Mouse (Mus musculus) limb, embryonic 10.5 days (tissue): ENCODE results near the gene Fam184b. TPM values are rescaled to one million over a fixed set of nuclear protein-coding genes. Genes with fewer than 3 reads are reported as not detected.
"Not testable (repeated sequence)": the region's sequence is repeated elsewhere in the genome, so short reads cannot be mapped to it uniquely, and the experiment has no call there.

Experiments used
- DNase-seq: peaks from one replicate; pipeline ENCODE4 v3.0.0-alpha.2; 2017; ENCODE audit warnings: low spot score
- H3K27ac ChIP-seq: fragments of 300-500 bp; sonication (generic); 2 replicates; pipeline ENCODE4 v1.5.1; 2016; ENCODE audit warnings: mild to moderate bottlenecking
- H3K27me3 ChIP-seq: fragments of 300-500 bp; sonication (generic); 2 replicates; pipeline ENCODE4 v1.6.1; 2016; ENCODE audit warnings: low read depth, mild to moderate bottlenecking; ENCODE audit not compliant: poor library complexity, severe bottlenecking
- H3K36me3 ChIP-seq: fragments of 300-500 bp; sonication (generic); 2 replicates; pipeline ENCODE4 v1.6.1; 2016; ENCODE audit warnings: mild to moderate bottlenecking, moderate library complexity
- H3K4me1 ChIP-seq: fragments of 300-500 bp; sonication (generic); 2 replicates; pipeline ENCODE4 v1.6.1; 2016
- H3K4me3 ChIP-seq: fragments of 300-500 bp; sonication (generic); 2 replicates; pipeline ENCODE4 v1.5.1; 2016; ENCODE audit warnings: mild to moderate bottlenecking, moderate library complexity
- H3K9me3 ChIP-seq: fragments of 300-500 bp; sonication (generic); replicated peaks from 2 replicates; pipeline ENCODE4 v1.6.1; 2016; ENCODE audit warnings: mild to moderate bottlenecking
- WGBS: fragments of 180-500 bp; shearing (Covaris S2); methylation state at CpG from one replicate; pipeline ENCODE4 v1.1.7; 2016; 5-methylcytosine and 5-hydroxymethylcytosine counted together
- polyA plus RNA-seq: library from polyadenylated mRNA; unstranded; fragments of >200 nt; fragmentation: Nextera tagmentation; extraction: Ambion mirVana; gene quantifications from 2 replicates; pipeline ENCODE4 v1.2.1, GENCODE M21; 2016

Gene Fam184b
- polyA plus RNA-seq, 1 experiment from 2014 or later, result 0.66 TPM

DNA sequence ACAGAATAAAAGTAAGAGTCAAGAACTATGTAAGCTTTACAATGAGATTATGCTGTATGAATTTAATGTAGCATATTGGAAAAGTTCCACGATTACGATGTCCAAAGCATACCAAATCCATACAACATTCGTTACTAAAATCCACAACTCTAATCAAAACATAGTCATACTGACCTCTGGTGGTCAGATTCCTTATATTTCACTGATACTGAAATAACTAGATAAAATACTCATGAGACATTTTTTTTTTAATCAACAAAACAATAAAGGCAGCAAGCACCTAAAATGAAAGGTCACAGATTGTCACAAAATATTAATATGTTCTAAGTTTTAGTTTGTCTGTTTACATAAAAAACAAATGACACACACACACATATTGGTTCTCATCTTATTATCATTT, 28.9 kb upstream of the Fam184b start:
- H3K4me1 ChIP-seq, result peaks cover 14% of the 10 kb centered on the region
- DNase-seq, result no peak

DNA sequence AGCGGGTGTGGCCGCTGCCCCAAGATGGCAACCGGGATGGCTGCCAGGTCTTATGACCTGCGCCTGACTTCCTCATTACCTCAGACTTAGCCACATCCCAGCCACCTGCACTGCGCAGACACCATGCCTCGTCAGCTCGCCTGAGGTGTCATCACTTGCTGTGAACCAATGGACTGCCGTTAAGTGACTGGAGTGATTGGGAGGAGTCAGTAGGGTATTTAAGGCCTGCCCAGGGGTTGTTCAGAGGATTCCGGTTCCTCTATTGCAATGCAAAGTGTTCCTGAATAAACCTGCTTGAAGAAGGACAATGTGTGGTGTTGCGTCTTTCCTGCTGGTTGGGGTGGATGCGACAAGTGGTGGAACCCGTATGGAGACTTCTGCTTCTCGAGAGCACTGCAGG, 19.0 kb upstream of the Fam184b start:
- 94% methylated on average over 13 of the region's 13 CpGs for WGBS
- not testable (repeated sequence) for H3K27me3 ChIP-seq, H3K9me3 ChIP-seq, H3K36me3 ChIP-seq, H3K4me3 ChIP-seq, DNase-seq, H3K4me1 ChIP-seq, H3K27ac ChIP-seq

More for the DNA sequence above, 28.9 kb upstream of the Fam184b start:
- H3K27me3 ChIP-seq, result no peaks in the 10 kb centered on the region
- peaks cover 15% of the 10 kb centered on the region for H3K36me3 ChIP-seq
- peak overlapping the region; percentile 77; the same call in 1 of the 2 replicates for H3K4me3 ChIP-seq
- H3K27ac ChIP-seq, result no peak overlapping the region
- H3K9me3 ChIP-seq, result no peaks in the 10 kb centered on the region
- WGBS, result 63% methylated on average over 3 of the region's 3 CpGs

DNA sequence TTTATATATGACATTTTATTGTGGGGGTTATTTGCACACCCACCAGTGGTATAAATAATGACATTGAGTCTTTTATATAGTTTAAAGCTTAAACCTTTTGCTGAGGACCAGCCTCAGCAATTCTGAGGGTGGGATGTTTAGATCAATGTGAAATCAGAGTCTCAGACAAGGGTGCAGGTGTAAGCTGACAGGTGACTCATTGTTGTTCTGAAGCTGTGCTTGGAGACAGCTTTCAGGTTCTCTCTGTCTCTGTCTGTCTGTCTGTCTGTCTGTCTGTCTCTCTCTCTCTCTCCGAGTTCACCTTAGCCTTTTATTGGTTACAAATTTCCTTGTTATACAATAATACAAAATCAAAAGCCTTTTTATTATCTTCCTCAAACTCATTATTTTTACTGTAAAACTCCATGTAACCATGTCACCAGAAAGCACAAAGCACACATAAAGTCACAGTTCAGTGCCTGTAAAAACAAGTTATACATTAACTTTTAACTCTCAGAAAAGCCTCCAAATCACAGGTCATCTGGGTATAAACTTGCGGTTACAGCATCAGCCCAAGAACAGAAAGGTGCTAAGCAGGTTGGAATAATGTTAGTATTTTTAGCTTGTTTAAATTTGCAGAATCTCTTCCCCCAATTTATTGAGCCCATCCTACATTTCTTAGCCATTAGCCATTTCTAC, 11.8 kb upstream of the Fam184b start:
- DNase-seq, result no peak
- WGBS, result 91% methylated on average over 2 of the region's 2 CpGs
- H3K4me3 ChIP-seq, result no peak overlapping the region
- H3K27ac ChIP-seq, result no peak overlapping the region
- no peaks in the 10 kb centered on the region for H3K27me3 ChIP-seq
- no peaks in the 10 kb centered on the region for H3K4me1 ChIP-seq
- H3K36me3 ChIP-seq, result no peaks in the 10 kb centered on the region
- H3K9me3 ChIP-seq, result no peaks in the 10 kb centered on the region

DNA sequence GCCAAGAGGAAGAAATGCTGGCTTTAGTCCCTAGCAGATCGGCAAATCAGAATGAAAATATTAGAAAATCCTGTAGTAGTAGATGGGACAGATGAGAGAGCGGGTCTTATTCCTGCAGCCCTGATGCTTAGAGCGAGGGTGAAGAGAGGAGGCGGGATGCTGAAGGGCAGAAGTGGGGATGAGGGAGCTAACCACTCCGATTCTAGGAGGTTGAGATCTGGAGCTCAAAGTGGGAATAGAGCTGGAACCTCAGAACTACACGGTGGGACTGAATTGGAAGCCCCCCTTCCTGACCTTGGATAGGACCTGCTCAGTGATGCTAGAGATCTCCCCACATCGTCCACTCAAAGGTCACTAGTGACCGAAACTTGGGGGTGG, 290 bp upstream of the Fam184b start:
- peaks cover 48% of the 10 kb centered on the region for H3K27me3 ChIP-seq
- no peak for DNase-seq
- 2% methylated on average over 8 of the region's 8 CpGs for WGBS
- peak overlapping the region; percentile 74 for H3K4me3 ChIP-seq
- no peaks in the 10 kb centered on the region for H3K9me3 ChIP-seq
- no peak overlapping the region for H3K27ac ChIP-seq
- H3K4me1 ChIP-seq, result peaks cover 14% of the 10 kb centered on the region
- no peaks in the 10 kb centered on the region for H3K36me3 ChIP-seq

DNA sequence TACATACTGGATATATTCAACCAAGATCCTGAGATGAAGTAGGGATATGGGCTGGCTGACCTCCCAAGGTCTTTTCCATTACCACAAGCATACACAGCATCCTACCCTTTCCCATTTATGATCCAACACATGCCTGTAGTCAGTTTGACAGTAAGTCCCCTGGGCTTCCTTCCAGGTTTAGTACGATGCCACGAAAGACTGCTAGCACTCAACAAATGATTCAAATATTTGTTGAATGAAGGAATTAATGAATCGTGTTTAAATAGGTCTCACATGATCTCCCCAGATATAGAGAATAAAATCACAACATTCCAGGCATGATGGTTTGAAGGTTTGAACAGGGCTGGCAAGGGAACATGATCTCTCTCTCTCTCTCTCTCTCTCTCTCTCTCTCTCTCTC, 1.0 kb downstream of the Fam184b start:
- DNase-seq, result no peak
- 73% methylated on average over 3 of the region's 3 CpGs for WGBS
- Histone ChIP-seq H3K4me3 (no peak overlapping the region; the same call in 1 of the 2 replicates), H3K27me3 (peaks cover 48% of the 10 kb centered on the region), H3K27ac (no peak overlapping the region), H3K4me1 (peaks cover 14% of the 10 kb centered on the region), H3K36me3 (no peaks in the 10 kb centered on the region), H3K9me3 (no peaks in the 10 kb centered on the region)

DNA sequence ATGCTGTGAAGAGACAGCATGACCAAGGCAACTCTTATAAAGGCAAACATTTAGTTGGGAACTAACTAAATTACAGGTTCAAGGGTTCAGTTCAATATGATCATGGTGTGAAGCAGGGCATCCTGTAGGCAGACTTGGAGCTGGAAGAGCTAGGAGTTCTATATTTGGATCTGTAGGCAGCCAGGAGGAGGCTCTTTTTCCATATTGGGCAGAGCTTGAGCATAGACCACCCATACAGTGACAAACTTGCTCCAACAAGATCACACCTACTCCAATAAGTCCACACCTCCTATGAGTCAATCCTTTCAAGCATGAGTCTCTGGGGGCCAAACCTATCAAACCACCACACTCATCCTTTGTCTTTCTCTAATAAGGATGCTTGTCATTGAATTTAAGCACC, 9.9 kb downstream of the Fam184b start:
- no peaks in the 10 kb centered on the region for H3K36me3 ChIP-seq
- no peaks in the 10 kb centered on the region for H3K4me1 ChIP-seq
- H3K27me3 ChIP-seq, result no peaks in the 10 kb centered on the region
- H3K27ac ChIP-seq, result no peak overlapping the region
- H3K9me3 ChIP-seq, result no peaks in the 10 kb centered on the region; the same call in 1 of the 2 replicates
- no peak overlapping the region for H3K4me3 ChIP-seq
- no peak for DNase-seq

DNA sequence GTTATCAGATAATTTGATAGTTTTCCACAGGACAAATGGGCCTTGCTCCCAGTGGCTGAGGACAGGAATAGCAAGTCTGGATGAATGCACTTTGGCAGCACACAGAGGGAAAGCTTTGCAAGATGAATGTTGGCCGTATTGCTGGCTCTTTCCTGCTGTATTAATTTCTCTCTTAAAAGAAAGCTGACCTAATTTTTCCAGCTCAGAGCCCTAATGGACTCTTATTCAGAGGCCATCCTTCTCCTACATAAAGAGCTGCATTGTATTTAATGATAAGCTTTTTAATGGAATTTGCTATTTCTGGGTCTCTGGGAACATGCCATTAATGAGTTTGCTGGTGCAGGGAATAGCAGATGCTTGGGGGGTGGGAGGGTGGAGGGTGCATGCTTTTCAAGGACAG, 11.6 kb downstream of the Fam184b start:
- H3K36me3 ChIP-seq, result no peaks in the 10 kb centered on the region
- no peaks in the 10 kb centered on the region for H3K27me3 ChIP-seq
- no peak for DNase-seq
- H3K9me3 ChIP-seq, result no peaks in the 10 kb centered on the region; the same call in 1 of the 2 replicates
- no peak overlapping the region for H3K27ac ChIP-seq
- WGBS, result 80% methylated on average over 1 of the region's 1 CpGs
- no peak overlapping the region for H3K4me3 ChIP-seq
- no peaks in the 10 kb centered on the region for H3K4me1 ChIP-seq

DNA sequence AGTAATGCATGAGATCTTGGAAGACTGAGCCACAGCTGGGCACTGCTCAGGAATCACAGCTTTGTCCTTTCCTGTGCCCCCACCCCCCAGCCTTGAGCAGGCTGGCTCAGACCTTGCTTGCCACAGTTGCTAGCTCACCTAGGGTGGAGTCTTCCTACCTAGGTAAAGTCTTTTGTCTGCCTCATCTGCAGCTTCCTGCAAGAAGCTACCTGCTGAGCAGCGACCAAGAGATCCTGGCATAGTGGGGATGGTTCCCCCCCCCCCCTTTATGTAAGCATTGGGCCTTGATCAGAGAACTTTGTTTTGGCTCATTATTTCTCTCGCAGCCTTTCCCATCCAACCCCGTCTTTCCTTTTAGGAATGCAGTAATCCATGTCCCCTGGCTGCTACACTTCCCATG, 17.9 kb downstream of the Fam184b start:
- no peak overlapping the region for H3K4me3 ChIP-seq
- H3K27me3 ChIP-seq, result no peaks in the 10 kb centered on the region
- WGBS, result 54% methylated on average over 3 of the region's 3 CpGs
- H3K27ac ChIP-seq, result no peak overlapping the region
- no peaks in the 10 kb centered on the region for H3K36me3 ChIP-seq
- no peaks in the 10 kb centered on the region; the same call in 1 of the 2 replicates for H3K9me3 ChIP-seq
- no peak for DNase-seq
- no peaks in the 10 kb centered on the region for H3K4me1 ChIP-seq

DNA sequence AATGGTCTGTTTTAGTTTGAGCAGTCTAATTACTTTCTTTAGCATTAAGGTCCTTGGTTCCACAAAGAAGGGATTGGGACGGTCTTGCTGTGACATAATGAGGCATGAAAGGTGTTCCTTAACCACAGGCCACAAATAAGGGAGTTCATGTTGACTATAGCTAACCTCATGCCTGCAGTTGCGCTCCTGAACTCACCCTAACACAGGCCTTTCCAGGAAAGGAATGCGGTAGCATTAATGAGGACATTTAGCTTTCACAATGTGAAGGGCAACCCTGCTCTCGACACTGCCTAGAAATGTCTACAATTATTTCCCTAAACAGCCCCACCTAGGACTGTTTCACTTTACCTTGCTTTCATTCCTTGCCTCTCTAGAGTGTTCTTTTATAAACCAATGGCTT, 40.4 kb downstream of the Fam184b start:
- no peaks in the 10 kb centered on the region for H3K9me3 ChIP-seq
- H3K36me3 ChIP-seq, result no peaks in the 10 kb centered on the region
- DNase-seq, result no peak
- H3K4me1 ChIP-seq, result no peaks in the 10 kb centered on the region
- H3K4me3 ChIP-seq, result no peak overlapping the region
- no peaks in the 10 kb centered on the region for H3K27me3 ChIP-seq
- 77% methylated on average over 4 of the region's 4 CpGs for WGBS
- no peak overlapping the region for H3K27ac ChIP-seq

DNA sequence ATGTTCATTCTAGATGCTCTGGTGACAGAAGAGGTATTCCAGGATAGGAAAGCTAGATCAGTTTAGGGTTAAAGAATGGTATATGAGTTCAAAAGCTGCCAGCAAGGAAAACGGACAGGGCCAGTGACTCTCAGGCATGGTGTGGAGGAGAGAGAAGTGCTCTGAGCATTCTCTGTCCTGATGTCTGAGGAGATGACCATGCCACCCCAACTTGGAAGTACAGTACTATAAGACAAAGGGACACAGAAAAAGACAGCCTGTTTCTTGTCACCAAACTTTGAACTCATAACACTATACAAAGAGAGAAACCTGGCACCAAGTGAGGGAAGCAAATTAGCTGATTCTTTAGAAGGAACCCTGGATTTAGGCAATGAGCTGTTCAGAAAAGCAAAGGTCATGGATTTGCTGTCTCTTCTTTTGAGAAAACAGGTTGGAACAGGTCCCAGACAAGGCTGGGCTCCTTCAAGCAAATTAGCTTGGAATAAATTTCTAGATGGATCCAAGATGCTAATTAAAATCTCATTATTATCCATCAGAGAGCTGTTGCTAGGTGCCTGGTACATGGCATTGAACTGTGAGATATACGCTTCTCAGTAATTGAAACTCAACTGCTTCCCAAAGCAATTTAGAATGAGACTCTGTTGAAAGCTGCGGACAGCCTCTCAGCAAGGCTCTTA, 43.9 kb downstream of the Fam184b start:
- Histone ChIP-seq H3K36me3 (no peaks in the 10 kb centered on the region), H3K27ac (no peak overlapping the region), H3K27me3 (no peaks in the 10 kb centered on the region), H3K4me3 (no peak overlapping the region), H3K4me1 (no peaks in the 10 kb centered on the region), H3K9me3 (no peaks in the 10 kb centered on the region)
- whole genome bisulfite sequencing, result 69% methylated on average over 3 of the region's 3 CpGs
- DNase-seq, result no peak

DNA sequence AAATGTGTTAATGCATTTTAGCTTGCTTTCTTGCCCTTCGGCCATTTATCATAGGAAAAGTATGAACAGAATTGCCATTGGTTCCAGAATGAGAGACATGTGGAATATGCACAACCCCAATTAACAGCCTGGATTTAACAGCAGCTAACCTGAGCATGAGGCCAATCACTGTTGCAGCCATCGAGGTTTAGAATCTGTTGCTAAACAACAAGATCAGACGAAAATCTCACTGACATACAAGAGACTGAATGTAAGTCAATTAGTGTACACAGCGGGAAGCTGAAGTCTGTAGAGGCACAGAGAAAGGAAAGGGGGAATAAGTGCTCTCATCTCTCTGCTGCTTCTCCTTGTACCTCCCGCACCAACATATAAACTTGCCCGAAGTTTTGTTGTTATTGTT, 46.1 kb downstream of the Fam184b start:
- no peaks in the 10 kb centered on the region for H3K4me1 ChIP-seq
- WGBS, result 84% methylated on average over 6 of the region's 6 CpGs
- H3K27me3 ChIP-seq, result no peaks in the 10 kb centered on the region
- DNase-seq, result no peak
- no peak overlapping the region for H3K4me3 ChIP-seq
- H3K27ac ChIP-seq, result no peak overlapping the region
- H3K36me3 ChIP-seq, result no peaks in the 10 kb centered on the region
- no peaks in the 10 kb centered on the region for H3K9me3 ChIP-seq

DNA sequence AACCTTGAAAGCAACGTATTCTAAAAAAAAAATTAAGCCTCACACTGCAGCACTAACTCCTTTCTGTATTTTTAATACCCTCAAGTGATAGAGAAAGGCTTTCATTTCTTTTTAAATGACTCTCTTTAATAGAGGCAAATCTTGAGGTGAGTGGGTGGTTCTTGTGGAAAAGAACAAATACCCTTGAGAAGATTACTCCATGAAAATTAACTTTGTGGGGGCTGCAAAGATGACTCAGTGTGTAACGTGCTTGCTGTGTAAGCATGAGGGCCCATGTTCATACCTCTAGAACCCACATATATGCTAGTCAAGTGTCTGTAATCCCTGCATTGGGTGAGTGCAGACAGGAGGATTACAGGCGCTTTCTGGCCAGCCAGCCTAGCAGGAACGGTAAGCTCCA, 49.3 kb downstream of the Fam184b start:
- Histone ChIP-seq H3K4me3 (no peak overlapping the region), H3K4me1 (no peaks in the 10 kb centered on the region), H3K27ac (no peak overlapping the region), H3K9me3 (no peaks in the 10 kb centered on the region), H3K36me3 (no peaks in the 10 kb centered on the region), H3K27me3 (no peaks in the 10 kb centered on the region)
- no peak for DNase-seq
- 89% methylated on average over 4 of the region's 4 CpGs for WGBS

DNA sequence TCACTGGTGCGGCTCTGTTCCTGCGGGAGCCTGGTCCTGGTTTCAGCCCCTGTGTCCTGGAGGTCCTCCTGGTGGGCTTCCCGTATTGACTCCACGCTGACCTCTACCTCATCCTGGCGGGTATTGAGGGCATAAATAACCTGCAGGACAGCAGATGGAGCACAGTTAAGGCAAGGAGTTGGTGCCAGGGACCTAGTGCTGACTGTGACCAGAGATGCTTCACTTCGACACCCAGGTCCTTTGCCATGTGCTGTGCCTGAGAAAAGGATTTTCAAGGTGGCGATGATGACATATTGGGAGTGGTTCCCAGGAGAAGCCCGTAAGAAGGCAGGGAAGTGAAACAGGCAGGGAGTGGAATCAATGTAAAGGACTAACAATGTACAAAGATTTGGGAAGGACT, 54.8 kb downstream of the Fam184b start:
- 80% methylated on average over 8 of the region's 8 CpGs for WGBS
- no peaks in the 10 kb centered on the region for H3K9me3 ChIP-seq
- H3K4me3 ChIP-seq, result no peak overlapping the region

More for the DNA sequence above, 54.8 kb downstream of the Fam184b start:
- no peak overlapping the region for H3K27ac ChIP-seq
- H3K4me1 ChIP-seq, result no peaks in the 10 kb centered on the region
- no peak for DNase-seq
- H3K36me3 ChIP-seq, result no peaks in the 10 kb centered on the region
- H3K27me3 ChIP-seq, result no peaks in the 10 kb centered on the region
